Mouse (Mus musculus) MEL (cell line): ENCODE data around the gene Ccdc182. TPM values are rescaled to one million over a fixed set of nuclear protein-coding genes. Genes with fewer than 3 reads are reported as not detected.

Source experiments
- DNase-seq: peaks from one replicate; pipeline ENCODE4 v3.0.0; 2011; ENCODE audit warnings: low read depth, low spot score
- H3K27ac ChIP-seq: 2 replicates; pipeline ENCODE4 v1.5.1; 2012; ENCODE audit warnings: low read depth, mild to moderate bottlenecking, control low read depth, low read length, moderate library complexity; ENCODE audit not compliant: control insufficient read depth
- H3K27me3 ChIP-seq, 2 experiments: fragments of 150-350 bp in 1 of 2; sonication (generic) in 1 of 2; 2 replicates each; pipeline ENCODE4 v1.6.1; 2012; ENCODE audit warnings: low read length in 2 of 2, mild to moderate bottlenecking in 2 of 2, improper control_type of control experiment in 1 of 2, moderate library complexity in 1 of 2; ENCODE audit not compliant: insufficient read depth in 2 of 2, control insufficient read depth in 1 of 2
- H3K36me3 ChIP-seq, 2 experiments: 2 replicates each; pipeline ENCODE4 v1.6.1; 2012 to 2014; ENCODE audit warnings: low read length in 2 of 2, improper control_type of control experiment in 1 of 2, inconsistent platforms in 1 of 2, mild to moderate bottlenecking in 1 of 2; ENCODE audit not compliant: insufficient read depth in 2 of 2, control insufficient read depth in 1 of 2
- H3K4me1 ChIP-seq, 2 experiments: fragments of 150-350 bp in 1 of 2; sonication (generic) in 1 of 2; 2 replicates each; pipeline ENCODE4 v1.6.1; 2012; ENCODE audit warnings: low read length in 2 of 2, improper control_type of control experiment in 1 of 2, mild to moderate bottlenecking in 1 of 2; ENCODE audit not compliant: insufficient read depth in 2 of 2, control insufficient read depth in 1 of 2
- H3K4me3 ChIP-seq, 2 experiments: fragments of 150-350 bp in 1 of 2; sonication (generic) in 1 of 2; 2 replicates each; pipeline ENCODE4 v1.5.1; 2012; ENCODE audit warnings: low read depth in 2 of 2, low read length in 2 of 2, mild to moderate bottlenecking in 2 of 2, moderate library complexity in 2 of 2, control low read depth in 1 of 2, improper control_type of control experiment in 1 of 2; ENCODE audit not compliant: control insufficient read depth in 1 of 2, insufficient read depth in 1 of 2
- H3K79me2 ChIP-seq: 2 replicates; pipeline ENCODE4 v1.6.1; 2012; ENCODE audit warnings: mild to moderate bottlenecking, low read length, moderate library complexity; ENCODE audit not compliant: control insufficient read depth, poor library complexity, insufficient read depth
- H3K9ac ChIP-seq: 2 replicates; pipeline ENCODE4 v1.6.1; 2012; ENCODE audit warnings: low read depth, mild to moderate bottlenecking, control low read depth, low read length, moderate library complexity; ENCODE audit not compliant: control insufficient read depth, poor library complexity, severe bottlenecking
- H3K9me3 ChIP-seq: fragments of 150-350 bp; sonication (generic); replicated peaks from 2 replicates; pipeline ENCODE4 v1.6.1; 2012; ENCODE audit warnings: mild to moderate bottlenecking, low read length, improper control_type of control experiment, moderate library complexity; ENCODE audit not compliant: insufficient read depth
- BHLHE40 ChIP-seq: IDR thresholded peaks from 2 replicates; pipeline ENCODE4 v1.6.1; 2012; ENCODE audit warnings: low read depth, mild to moderate bottlenecking, inconsistent platforms, low read length, improper control_type of control experiment, borderline replicate concordance
- CHD2 ChIP-seq: IDR thresholded peaks from 2 replicates; pipeline ENCODE4 v1.6.1; 2011; ENCODE audit warnings: low read length, improper control_type of control experiment
- ELF1 ChIP-seq: IDR thresholded peaks from 2 replicates; pipeline ENCODE4 v1.6.1; 2014; ENCODE audit warnings: low read depth, mild to moderate bottlenecking, inconsistent platforms, low read length, improper control_type of control experiment, moderate library complexity
- EP300 ChIP-seq, 2 experiments: IDR thresholded peaks; 2 replicates each; pipeline ENCODE4 v1.6.1; 2011; ENCODE audit warnings: improper control_type of control experiment in 2 of 2, low read length in 2 of 2, low read depth in 1 of 2, mild to moderate bottlenecking in 1 of 2
- ETS1 ChIP-seq: IDR thresholded peaks from 2 replicates; pipeline ENCODE4 v1.6.1; 2012; ENCODE audit warnings: low read depth, mild to moderate bottlenecking, inconsistent platforms, low read length, improper control_type of control experiment, moderate library complexity
- GABPA ChIP-seq: IDR thresholded peaks from 2 replicates; pipeline ENCODE4 v1.6.1; 2012; ENCODE audit warnings: low read depth, mild to moderate bottlenecking, inconsistent platforms, low read length, improper control_type of control experiment, moderate library complexity
- GATA1 ChIP-seq: IDR thresholded peaks from 2 replicates; pipeline ENCODE4 v1.6.1; 2011; ENCODE audit warnings: low read depth, low read length, improper control_type of control experiment
- HCFC1 ChIP-seq: IDR thresholded peaks from 2 replicates; pipeline ENCODE4 v1.6.1; 2012; ENCODE audit warnings: low read depth, mild to moderate bottlenecking, inconsistent platforms, low read length, improper control_type of control experiment, moderate library complexity
- JUND ChIP-seq: IDR thresholded peaks from 2 replicates; pipeline ENCODE4 v1.6.1; 2011; ENCODE audit warnings: low read depth, mild to moderate bottlenecking, improper control_type of control experiment, low read length
- KAT2A ChIP-seq: conservative IDR thresholded peaks from 2 replicates; pipeline ENCODE4 v1.6.1; 2012; ENCODE audit warnings: low read depth, low read length, improper control_type of control experiment, inconsistent platforms
- MAFK ChIP-seq: IDR thresholded peaks from 2 replicates; pipeline ENCODE4 v1.6.1; 2011; ENCODE audit warnings: low read depth, mild to moderate bottlenecking, low read length, improper control_type of control experiment, borderline replicate concordance
- MAX ChIP-seq: IDR thresholded peaks from 2 replicates; pipeline ENCODE4 v1.6.1; 2011; ENCODE audit warnings: low read length, improper control_type of control experiment
- MAZ ChIP-seq: IDR thresholded peaks from 2 replicates; pipeline ENCODE4 v1.6.1; 2012; ENCODE audit warnings: low read depth, mild to moderate bottlenecking, inconsistent platforms, low read length, improper control_type of control experiment
- MEF2A ChIP-seq: IDR thresholded peaks from 2 replicates; pipeline ENCODE4 v1.6.1; 2014; ENCODE audit warnings: low read depth, mild to moderate bottlenecking, inconsistent platforms, low read length, improper control_type of control experiment; ENCODE audit not compliant: poor library complexity, insufficient replicate concordance, severe bottlenecking; ENCODE audit errors: extremely low read depth
- MXI1 ChIP-seq: IDR thresholded peaks from 2 replicates; pipeline ENCODE4 v1.6.1; 2011; ENCODE audit warnings: mild to moderate bottlenecking, low read depth, low read length, improper control_type of control experiment
- MYB ChIP-seq: IDR thresholded peaks from 2 replicates; pipeline ENCODE4 v1.6.1; 2011; ENCODE audit warnings: mild to moderate bottlenecking, low read depth, low read length, improper control_type of control experiment
- MYC ChIP-seq: IDR thresholded peaks from 2 replicates; pipeline ENCODE4 v1.6.1; 2011; ENCODE audit warnings: low read depth, mild to moderate bottlenecking, low read length, improper control_type of control experiment, moderate library complexity
- NELFE ChIP-seq: IDR thresholded peaks from 2 replicates; pipeline ENCODE4 v1.6.1; 2011; ENCODE audit warnings: low read depth, low read length, improper control_type of control experiment
- NRF1 ChIP-seq: IDR thresholded peaks from 2 replicates; pipeline ENCODE4 v1.6.1; 2014; ENCODE audit warnings: low read depth, mild to moderate bottlenecking, inconsistent platforms, low read length, improper control_type of control experiment, moderate library complexity; ENCODE audit not compliant: poor library complexity, insufficient read depth, severe bottlenecking
- POLR2A ChIP-seq, 2 experiments: IDR thresholded peaks; 2 replicates each; pipeline ENCODE4 v1.6.1; 2011 to 2012; ENCODE audit warnings: low read length in 2 of 2, mild to moderate bottlenecking in 2 of 2, control low read depth in 1 of 2, improper control_type of control experiment in 1 of 2, low read depth in 1 of 2, moderate library complexity in 1 of 2; ENCODE audit not compliant: control insufficient read depth in 1 of 2, insufficient read depth in 1 of 2, poor library complexity in 1 of 2
- POLR2AphosphoS2 ChIP-seq: IDR thresholded peaks from 2 replicates; pipeline ENCODE4 v1.6.1; 2011; ENCODE audit warnings: low read length, improper control_type of control experiment
- POLR2AphosphoS5 ChIP-seq: IDR thresholded peaks from 2 replicates; pipeline ENCODE4 v1.6.1; 2012; ENCODE audit warnings: low read depth, borderline replicate concordance, mild to moderate bottlenecking, inconsistent platforms, low read length, moderate library complexity, mixed read lengths
- RCOR1 ChIP-seq: IDR thresholded peaks from 2 replicates; pipeline ENCODE4 v1.6.1; 2012; ENCODE audit warnings: low read depth, mild to moderate bottlenecking, inconsistent platforms, low read length, improper control_type of control experiment
- TAL1 ChIP-seq: IDR thresholded peaks from 2 replicates; pipeline ENCODE4 v1.6.1; 2012; ENCODE audit warnings: mild to moderate bottlenecking, inconsistent platforms, low read length, moderate library complexity, mixed read lengths
- TBP ChIP-seq: IDR thresholded peaks from 2 replicates; pipeline ENCODE4 v1.8.0; 2011; ENCODE audit warnings: low read depth, low read length, improper control_type of control experiment
- TCF12 ChIP-seq: IDR thresholded peaks from 2 replicates; pipeline ENCODE4 v1.6.1; 2014; ENCODE audit warnings: low read depth, mild to moderate bottlenecking, inconsistent platforms, low read length, improper control_type of control experiment, moderate library complexity
- UBTF ChIP-seq: IDR thresholded peaks from 2 replicates; pipeline ENCODE4 v1.6.1; 2012; ENCODE audit warnings: low read depth, mild to moderate bottlenecking, inconsistent platforms, low read length, improper control_type of control experiment, moderate library complexity, borderline replicate concordance; ENCODE audit not compliant: insufficient read depth
- USF1 ChIP-seq: IDR thresholded peaks from 2 replicates; pipeline ENCODE4 v1.6.1; 2014; ENCODE audit warnings: low read depth, mild to moderate bottlenecking, inconsistent platforms, low read length, improper control_type of control experiment, moderate library complexity
- ZC3H11A ChIP-seq: IDR thresholded peaks from 2 replicates; pipeline ENCODE4 v1.6.1; 2012; ENCODE audit warnings: low read depth, mild to moderate bottlenecking, inconsistent platforms, low read length, improper control_type of control experiment
- ZKSCAN1 ChIP-seq: IDR thresholded peaks from 2 replicates; pipeline ENCODE4 v1.6.1; 2012; ENCODE audit warnings: low read depth, mild to moderate bottlenecking, inconsistent platforms, low read length, improper control_type of control experiment, moderate library complexity
- ZNF384 ChIP-seq: IDR thresholded peaks from 2 replicates; pipeline ENCODE4 v1.6.1; 2012; ENCODE audit warnings: low read depth, mild to moderate bottlenecking, inconsistent platforms, low read length, improper control_type of control experiment
- polyA plus RNA-seq, 2 experiments: library from polyadenylated mRNA; stranded (reverse) in 1 of 2; unstranded in 1 of 2; fragments of >175 nt in 1 of 2; fragments of >200 nt in 1 of 2; gene quantifications; 2 replicates each; pipeline versions ENCODE4 v1.2.1 to v1.2.4; 2012; ENCODE audit warnings: low replicate concordance in 2 of 2, low read depth in 1 of 2; ENCODE audit not compliant: insufficient read length in 2 of 2, insufficient read depth in 1 of 2, missing spikeins in 1 of 2
- total RNA-seq: library from RNA; depleted of rRNA; stranded (reverse); fragments of 300-350 nt; gene quantifications from 2 replicates; pipeline ENCODE4 v1.2.3, GENCODE M21; 2012

The Ccdc182 gene
- total and polyA plus RNA-seq, 3 experiments: not detected

GRCm38 (mm10) chr11:88301619-88302018 lies 7.8 kb downstream of the Ccdc182 start:
- no peak overlapping the region for H3K9ac ChIP-seq
- H3K36me3 ChIP-seq: peaks cover 0 to 13% of the 10 kb centered on the region in 2 experiments; a peak in 2 of 4 replicates
- H3K4me1 ChIP-seq: peaks cover 10 to 13% of the 10 kb centered on the region in 2 experiments
- H3K79me2 ChIP-seq: no peaks in the 10 kb centered on the region
- no peaks in the 10 kb centered on the region for H3K9me3 ChIP-seq
- H3K27me3 ChIP-seq: peaks cover 0 to 2% of the 10 kb centered on the region in 2 experiments; a peak in 2 of 4 replicates
- H3K27ac ChIP-seq: no peak overlapping the region
- no peak for DNase-seq
- H3K4me3 ChIP-seq: no peak overlapping the region
- TF ChIP-seq GABPA: no peak
- TF ChIP-seq ELF1: no peak
- TF ChIP-seq MAZ: no peak
- no peak for TF ChIP-seq NELFE
- TF ChIP-seq TAL1: no peak
- no peak for TF ChIP-seq MAX
- no peak for TF ChIP-seq MYB
- no peak for TF ChIP-seq MAFK
- TF ChIP-seq BHLHE40: no peak
- no peak for TF ChIP-seq NRF1
- TF ChIP-seq CHD2: no peak
- no peak for TF ChIP-seq MXI1
- no peak for TF ChIP-seq POLR2A (IDR thresholded peaks at IDR 0.05; ENCODE audit: control insufficient read depth in 1 of 2, insufficient read depth in 1 of 2, low read depth in 1 of 2, low read length in 2 of 2, poor library complexity in 1 of 2)
- TF ChIP-seq JUND: no peak
- TF ChIP-seq HCFC1: no peak
- TF ChIP-seq POLR2AphosphoS2: no peak

- H3K4me3 ChIP-seq: peak overlapping the region; percentile 23 to 25; a peak in 3 of 4 replicates
- TF ChIP-seq MAZ (no peak), KAT2A (no peak), ZKSCAN1 (no peak), ETS1 (0 out of 2 replicates have a peak, but pooled peaks have one; percentile 49), MEF2A (no peak), POLR2AphosphoS2 (no peak), USF1 (no peak), GATA1 (peak; percentile 73), NELFE (no peak), MAFK (no peak), MXI1 (no peak), RCOR1 (peak; percentile 55; the same call in 1 of the 2 replicates), UBTF (no peak), ZNF384 (no peak), POLR2A (IDR thresholded peaks at IDR 0.05; ENCODE audit: control insufficient read depth in 1 of 2, insufficient read depth in 1 of 2, low read depth in 1 of 2, low read length in 2 of 2, poor library complexity in 1 of 2) (no peak), MYC (peak; percentile 13), TCF12 (peak; percentile 84), POLR2AphosphoS5 (no peak), CHD2 (no peak), TBP (no peak), ZC3H11A (no peak), EP300 (IDR thresholded peaks at IDR 0.05; ENCODE audit: low read depth in 1 of 2, low read length in 2 of 2) (peak; percentile 70 to 76)
Observed at GRCm38 (mm10) chr11:88305759-88306158, 11.9 kb downstream of the Ccdc182 start.

More at GRCm38 (mm10) chr11:88305759-88306158, 11.9 kb downstream of the Ccdc182 start:
- DNase-seq: peak; percentile 79
- no peaks in the 10 kb centered on the region for H3K9me3 ChIP-seq
- peak overlapping the region; percentile 15; the same call in 1 of the 2 replicates for H3K27ac ChIP-seq
- peaks cover 10 to 23% of the 10 kb centered on the region in 2 experiments for H3K4me1 ChIP-seq
- H3K27me3 ChIP-seq: no peaks in the 10 kb centered on the region; a peak in 1 of 4 replicates
- H3K36me3 ChIP-seq: peaks cover 0 to 18% of the 10 kb centered on the region in 2 experiments; a peak in 2 of 4 replicates
- peak overlapping the region; percentile 27; the same call in 1 of the 2 replicates for H3K9ac ChIP-seq
- no peaks in the 10 kb centered on the region for H3K79me2 ChIP-seq
